Mouse (Mus musculus) spleen, adult 2 months (tissue): ENCODE data around the gene Rnasel.

Experiments used
- CTCF ChIP-seq: fragments of 200-500 bp; IDR thresholded peaks from 2 replicates; pipeline ENCODE4 v1.5.1; 2011; ENCODE audit warnings: mild to moderate bottlenecking, inconsistent platforms; ENCODE audit not compliant: insufficient read depth, insufficient read length, insufficient replicate concordance; ENCODE audit errors: extremely low read depth
- POLR2A ChIP-seq: fragments of 200-500 bp; IDR thresholded peaks from 2 replicates; pipeline ENCODE4 v1.6.1; 2011; ENCODE audit warnings: low read depth, low read length, inconsistent platforms

- TF ChIP-seq POLR2A (no peak), CTCF (peak; percentile 65; the same call in 1 of the 2 replicates)
Observed at GRCm38 (mm10) chr1:153742374-153743155, 6.7 kb upstream of the Rnasel start.
